ENCODE assay signal across 8 mouse cellular contexts in genomic region chr12:102308001-102308456, GRCm38 (mm10). TPM values are rescaled to one million over a fixed set of nuclear protein-coding genes. Genes with fewer than 3 reads are reported as not detected.
DNase-seq lines count a peak whose midpoint lies in the region; ATAC-seq and TF ChIP-seq lines count a peak whose summit lies in the region.

No protein-coding gene starts in this region.

- no peak overlapping the region; the same call in 1 of the 2 replicates for H3K9ac ChIP-seq in heart, adult 2 months (ENCODE audit: low read depth, low read length)
- no peak overlapping the region for H3K9ac ChIP-seq in kidney, postnatal 0 days (ENCODE audit: low read depth, low read length)

- peak; percentile 48 to 59 for DNase-seq in layer of hippocampus, postnatal 10 days (ENCODE audit: low spot score in 2 of 2)
- no peak for DNase-seq in layer of hippocampus, adult 9-10 months (ENCODE audit: low spot score)
- peak; percentile 47 for DNase-seq in adrenal gland, postnatal 25 days
- DNase-seq in heart, adult 2 months, result peak; percentile 75 to 76
- no peak for DNase-seq in kidney, postnatal 0 days (ENCODE audit: low spot score)
- DNase-seq in spleen, adult 12 weeks (ENCODE audit: low spot score), result no peak
- DNase-seq in spleen, adult 18-20 months, result no peak

- H3K79me2 ChIP-seq in heart, adult 2 months (replicated peaks; ENCODE audit: control insufficient read depth, insufficient read depth, low read length), result peaks cover 1% of the 10 kb centered on the region; the same call in 1 of the 2 replicates

- TF ChIP-seq POLR2A in heart, adult 2 months (IDR thresholded peaks at IDR 0.05; ENCODE audit: insufficient read depth, low read depth, low read length), result no peak

- 9% methylated on average over 6 of the region's 6 CpGs for WGBS in heart, adult 2 months
- 13% methylated on average over 6 of the region's 6 CpGs for WGBS in kidney, postnatal 0 days

- H3K27ac ChIP-seq in heart, adult 2 months, result peak overlapping the region; percentile 66
- H3K27ac ChIP-seq in kidney, postnatal 0 days, result peak overlapping the region; percentile 51; the same call in 1 of the 2 replicates

- 0 out of 2 replicates have a peak, but pooled peaks have one; percentile 13 for TF ChIP-seq EP300 in heart, adult 2 months (IDR thresholded peaks at IDR 0.05; ENCODE audit: insufficient read depth, low read depth, low read length)

- TF ChIP-seq CTCF in heart, adult 2 months (IDR thresholded peaks at IDR 0.05), result no peak
- TF ChIP-seq CTCF in kidney, postnatal 0 days (IDR thresholded peaks at IDR 0.05; ENCODE audit: low read depth), result no peak

- no peaks in the 10 kb centered on the region for H3K27me3 ChIP-seq in heart, adult 2 months (ENCODE audit: control insufficient read depth, insufficient read depth, low read length)
- no peaks in the 10 kb centered on the region for H3K27me3 ChIP-seq in kidney, postnatal 0 days (ENCODE audit: insufficient read depth, low read length)

- intact Hi-C loops in heart, adult 2 months (cut with DNase I), result no loop called here

- H3K9me3 ChIP-seq in kidney, postnatal 0 days (replicated peaks; ENCODE audit: low read length), result no peaks in the 10 kb centered on the region

- H3K36me3 ChIP-seq in heart, adult 2 months (ENCODE audit: control insufficient read depth, insufficient read depth, low read length), result peaks cover 8% of the 10 kb centered on the region; the same call in 1 of the 2 replicates
- no peaks in the 10 kb centered on the region for H3K36me3 ChIP-seq in kidney, postnatal 0 days (ENCODE audit: insufficient read depth, low read length)

- peak; percentile 15; the same call in 1 of the 2 replicates for ATAC-seq in kidney, postnatal 0 days (replicated peaks; ENCODE audit: low FRiP score, low read depth)
- ATAC-seq in megakaryocyte-erythroid progenitor cell, adult 5-6 weeks (replicated peaks; ENCODE audit: low FRiP score, low TSS enrichment, poor library complexity, severe bottlenecking), result peak; percentile 3; the same call in 1 of the 2 replicates

- no peak overlapping the region for H3K4me3 ChIP-seq in heart, adult 2 months
- H3K4me3 ChIP-seq in kidney, postnatal 0 days (replicated peaks; ENCODE audit: low read depth, low read length), result no peak overlapping the region

- H3K4me2 ChIP-seq in kidney, postnatal 0 days (ENCODE audit: low read length), result no peak overlapping the region

- peaks cover 33% of the 10 kb centered on the region for H3K4me1 ChIP-seq in heart, adult 2 months (ENCODE audit: control insufficient read depth, insufficient read depth, low read length)
- H3K4me1 ChIP-seq in kidney, postnatal 0 days (replicated peaks; ENCODE audit: insufficient read depth, low read length), result peaks cover 21% of the 10 kb centered on the region

RNA-seq across cellular contexts. Expression of gene Rin3, which starts 25.2 kb away (rescaled TPM):
- total RNA-seq in layer of hippocampus, postnatal 10 days (2021), result 1 to 10 TPM; 3.5 to 3.8 TPM
- total RNA-seq in adrenal gland, postnatal 25 days (2021), result 12.4 and 13.3 TPM in 2 replicates
- total RNA-seq in heart, adult 2 months (2021), result 10 to 100 TPM; 14.7 to 25.3 TPM
- polyA plus RNA-seq in heart, adult 2 months (2012; rRNA removed), result 6.1 and 10.3 TPM in 2 replicates
- polyA plus RNA-seq in kidney, postnatal 0 days (2015; fragmentation: Nextera tagmentation; extraction: Ambion mirVana), result 5.5 and 8.8 TPM in 2 replicates
- 30.2 and 32.2 TPM in 2 replicates for total RNA-seq in megakaryocyte-erythroid progenitor cell, adult 5-6 weeks (2014; fragmentation: Nextera tagmentation)
- total RNA-seq in megakaryocyte-erythroid progenitor cell, adult 5-6 weeks (2017), result 4.5 and 14.7 TPM in 2 replicates

Comparison
In these comparisons a context has a peak if more than half of its experiments do, and no peak if none do; other contexts are left out.
1. DNase-seq: peak in layer of hippocampus, postnatal 10 days (2 of 2), adrenal gland, postnatal 25 days (single experiment) and heart, adult 2 months (2 of 2); none in layer of hippocampus, adult 9-10 months (single experiment), kidney, postnatal 0 days (single experiment), spleen, adult 12 weeks (single experiment) and spleen, adult 18-20 months (0 of 2).